8 mouse cellular contexts compared by ENCODE assay signal in genomic region chr19:42090637-42091141, GRCm38 (mm10). TPM values are rescaled to one million over a fixed set of nuclear protein-coding genes. Genes with fewer than 3 reads are reported as not detected.
DNase-seq lines count a peak whose midpoint lies in the region; ATAC-seq and TF ChIP-seq lines count a peak whose summit lies in the region.

No protein-coding gene starts in this region.

- H3K4me1 ChIP-seq in heart, embryonic 11.5 days (ENCODE audit: control insufficient read depth, insufficient read depth, low read length) = peaks cover 14% of the 10 kb centered on the region
- H3K4me1 ChIP-seq in brown adipose tissue, adult 24 weeks (ENCODE audit: control insufficient read depth, insufficient read depth, insufficient read length, low read length) = peaks cover 3% of the 10 kb centered on the region; the same call in 1 of the 2 replicates
- H3K4me1 ChIP-seq in hindbrain, embryonic 14.5 days (replicated peaks; ENCODE audit: control insufficient read depth, insufficient read depth, low read length) = peaks cover 26% of the 10 kb centered on the region
- peaks cover 47% of the 10 kb centered on the region for H3K4me1 ChIP-seq in megakaryocyte, embryonic 14.5 days

- no peaks in the 10 kb centered on the region; the same call in 1 of the 2 replicates for H3K36me3 ChIP-seq in heart, embryonic 11.5 days (ENCODE audit: control insufficient read depth, insufficient read depth, low read length)
- peaks cover 16% of the 10 kb centered on the region for H3K36me3 ChIP-seq in C2C12 (ENCODE audit: control insufficient read depth, insufficient read depth)
- peaks cover 11% of the 10 kb centered on the region for H3K36me3 ChIP-seq in hindbrain, embryonic 14.5 days (replicated peaks; ENCODE audit: control insufficient read depth, insufficient read depth)
- H3K36me3 ChIP-seq in megakaryocyte, embryonic 14.5 days (replicated peaks; ENCODE audit: low read length) = peaks cover 23% of the 10 kb centered on the region

- peak overlapping the region; percentile 87 for H3K4me2 ChIP-seq in heart, embryonic 11.5 days
- peak overlapping the region; percentile 93 for H3K4me2 ChIP-seq in hindbrain, embryonic 14.5 days (replicated peaks)

- H3K9ac ChIP-seq in heart, embryonic 11.5 days (ENCODE audit: low read depth, low read length) = peak overlapping the region; percentile 91
- H3K9ac ChIP-seq in hindbrain, embryonic 14.5 days = peak overlapping the region; percentile 87

- WGBS in heart, embryonic 11.5 days (ENCODE audit: insufficient replicate concordance) = under 1% methylated on average over 52 of the region's 52 CpGs
- WGBS in hindbrain, embryonic 14.5 days = under 1% methylated on average over 52 of the region's 52 CpGs

- peak; percentile 64 for ATAC-seq in heart, embryonic 11.5 days (replicated peaks; ENCODE audit: insufficient number of reproducible peaks, low FRiP score, low TSS enrichment)
- ATAC-seq in hindbrain, embryonic 14.5 days (ENCODE audit: low FRiP score) = peak; percentile 64

- peaks cover 55% of the 10 kb centered on the region for H3K79me2 ChIP-seq in C2C12 (ENCODE audit: control insufficient read depth, insufficient read depth)

- peaks cover 20% of the 10 kb centered on the region for H3K79me3 ChIP-seq in C2C12 (ENCODE audit: low read depth)

- no peaks in the 10 kb centered on the region for H3K9me3 ChIP-seq in heart, embryonic 11.5 days (replicated peaks; ENCODE audit: control insufficient read depth, low read length)
- H3K9me3 ChIP-seq in hindbrain, embryonic 14.5 days (ENCODE audit: control insufficient read depth, low read length) = no peaks in the 10 kb centered on the region
- no peaks in the 10 kb centered on the region for H3K9me3 ChIP-seq in megakaryocyte, embryonic 14.5 days

- intact Hi-C loops in heart, postnatal 25 days (cut with DNase I) = loop anchor here (2.0 kb wide), 1 partner anchor 38 kb away; the partner anchor contains the start of gene Avpi1

- peak overlapping the region; percentile 94 for H3K4me3 ChIP-seq in heart, embryonic 11.5 days (ENCODE audit: low read depth, low read length)
- peak overlapping the region; percentile 64 for H3K4me3 ChIP-seq in C2C12 (ENCODE audit: insufficient read depth, poor library complexity, severe bottlenecking)
- H3K4me3 ChIP-seq in brown adipose tissue, adult 24 weeks (ENCODE audit: insufficient read depth, low read depth, low read length) = peak overlapping the region; percentile 75
- H3K4me3 ChIP-seq in hindbrain, embryonic 14.5 days (replicated peaks; ENCODE audit: low read length) = peak overlapping the region; percentile 95
- peak overlapping the region; percentile 97 for H3K4me3 ChIP-seq in megakaryocyte, embryonic 14.5 days (replicated peaks)

- TF ChIP-seq CTCF in C2C12 (IDR thresholded peaks at IDR 0.05; ENCODE audit: control insufficient read depth, insufficient read depth, insufficient read length) = no peak

- peak overlapping the region; percentile 83 for H3ac ChIP-seq in C2C12 (ENCODE audit: control insufficient read depth, insufficient read length, low read depth)

- DNase-seq in heart, postnatal 25 days (ENCODE audit: low spot score) = no peak
- peak; percentile 29 for DNase-seq in hindbrain, embryonic 14.5 days (ENCODE audit: low spot score)
- peak; percentile 44 to 51 for DNase-seq in thymus, postnatal 10 days (ENCODE audit: low spot score in 2 of 2)
- DNase-seq in layer of hippocampus, adult 18-20 months (ENCODE audit: low spot score in 2 of 2) = no peak

- no peaks in the 10 kb centered on the region for H3K27me3 ChIP-seq in heart, embryonic 11.5 days (ENCODE audit: control insufficient read depth, insufficient read depth, low read length)
- no peaks in the 10 kb centered on the region for H3K27me3 ChIP-seq in C2C12 (ENCODE audit: control insufficient read depth, insufficient read depth, insufficient read length)
- H3K27me3 ChIP-seq in hindbrain, embryonic 14.5 days (ENCODE audit: control insufficient read depth, insufficient read depth, low read length) = no peaks in the 10 kb centered on the region
- no peaks in the 10 kb centered on the region for H3K27me3 ChIP-seq in megakaryocyte, embryonic 14.5 days (replicated peaks)

- H3K27ac ChIP-seq in heart, embryonic 11.5 days (ENCODE audit: low read depth, low read length) = peak overlapping the region; percentile 92
- H3K27ac ChIP-seq in brown adipose tissue, adult 24 weeks (replicated peaks; ENCODE audit: low read depth, low read length) = peak overlapping the region; percentile 62
- H3K27ac ChIP-seq in hindbrain, embryonic 14.5 days = peak overlapping the region; percentile 87

TF ChIP-seq in C2C12, 6 proteins besides CTCF, POLR2A, EP300 and RAD21:
- no peak for TF ChIP-seq USF1 (IDR thresholded peaks at IDR 0.05; ENCODE audit: low read depth)
- TF ChIP-seq CEBPB (IDR thresholded peaks at IDR 0.05; ENCODE audit: low read depth) = no peak
- no peak for TF ChIP-seq MYOD1 (IDR thresholded peaks at IDR 0.05; ENCODE audit: control insufficient read depth, insufficient read length, low read depth)
- TF ChIP-seq FOSL1 (IDR thresholded peaks at IDR 0.05; ENCODE audit: insufficient read depth, low read length, poor library complexity, severe bottlenecking) = no peak
- TF ChIP-seq MAX (IDR thresholded peaks at IDR 0.05) = no peak
- no peak for TF ChIP-seq MYOG (IDR thresholded peaks at IDR 0.05; ENCODE audit: control insufficient read depth, extremely low read depth, insufficient read length)

RNA-seq across cellular contexts. Expression of gene Pi4k2a, which starts 0.4 kb away (rescaled TPM):
- polyA plus RNA-seq in heart, embryonic 11.5 days (2014; fragmentation: Nextera tagmentation; extraction: Ambion mirVana) = 14.6 and 16.3 TPM in 2 replicates
- total RNA-seq in heart, postnatal 25 days (2021) = 10 to 100 TPM; 18.4 to 19.0 TPM
- polyA plus RNA-seq in C2C12 (2012; fragmentation: generic; extraction: Trizol) = 18.7 TPM
- polyA plus RNA-seq in brown adipose tissue, adult 24 weeks (2012; ENCODE audit: insufficient read depth, insufficient read length, missing spikeins) = 14.4 and 21.6 TPM in 2 replicates
- 39.0 and 40.6 TPM in 2 replicates for polyA plus RNA-seq in hindbrain, embryonic 14.5 days (2014; fragmentation: Nextera tagmentation; extraction: Ambion mirVana)
- 8.3 and 14.6 TPM in 2 replicates for polyA plus RNA-seq in megakaryocyte, embryonic 14.5 days (2012; ENCODE audit: insufficient read depth, low replicate concordance)
- 10 to 100 TPM; 69.2 to 69.6 TPM for total RNA-seq in layer of hippocampus, adult 18-20 months (2021)

RNA-seq across cellular contexts. Expression of gene Morn4, which starts 4.5 kb away (rescaled TPM):
- polyA plus RNA-seq in heart, embryonic 11.5 days (2014; fragmentation: Nextera tagmentation; extraction: Ambion mirVana) = 17.7 and 18.7 TPM in 2 replicates
- 1 to 10 TPM; 3.3 to 3.7 TPM for total RNA-seq in heart, postnatal 25 days (2021)
- 16.5 TPM for polyA plus RNA-seq in C2C12 (2012; fragmentation: generic; extraction: Trizol)
- 0.63 TPM in 1 of 2 replicates, not detected in the other for polyA plus RNA-seq in brown adipose tissue, adult 24 weeks (2012; ENCODE audit: insufficient read depth, insufficient read length, missing spikeins)
- polyA plus RNA-seq in hindbrain, embryonic 14.5 days (2014; fragmentation: Nextera tagmentation; extraction: Ambion mirVana) = 117 and 128 TPM in 2 replicates
- 2.0 TPM in 1 of 2 replicates, not detected in the other for polyA plus RNA-seq in megakaryocyte, embryonic 14.5 days (2012; ENCODE audit: insufficient read depth, low replicate concordance)
- total RNA-seq in layer of hippocampus, adult 18-20 months (2021) = 10 to 100 TPM; 71.3 TPM

RNA-seq across cellular contexts. Expression of gene Avpi1, which starts 38.2 kb away (rescaled TPM):
- 29.5 and 31.1 TPM in 2 replicates for polyA plus RNA-seq in heart, embryonic 11.5 days (2014; fragmentation: Nextera tagmentation; extraction: Ambion mirVana)
- total RNA-seq in heart, postnatal 25 days (2021) = 10 to 100 TPM in 1 of 2 experiments, 1 to 10 TPM in 1; 9.7 to 14.5 TPM
- polyA plus RNA-seq in C2C12 (2012; fragmentation: generic; extraction: Trizol) = 92.7 TPM
- polyA plus RNA-seq in brown adipose tissue, adult 24 weeks (2012; ENCODE audit: insufficient read depth, insufficient read length, missing spikeins) = 12.6 and 16.8 TPM in 2 replicates
- 7.9 and 10.3 TPM in 2 replicates for polyA plus RNA-seq in hindbrain, embryonic 14.5 days (2014; fragmentation: Nextera tagmentation; extraction: Ambion mirVana)
- 15.5 and 38.7 TPM in 2 replicates for polyA plus RNA-seq in megakaryocyte, embryonic 14.5 days (2012; ENCODE audit: insufficient read depth, low replicate concordance)
- total RNA-seq in layer of hippocampus, adult 18-20 months (2021) = 10 to 100 TPM; 18.8 to 20.6 TPM

RNA-seq across cellular contexts. Expression of gene 4933411K16Rik, which starts 38.6 kb away (rescaled TPM):
- not detected in 2 replicates for polyA plus RNA-seq in heart, embryonic 11.5 days (2014; fragmentation: Nextera tagmentation; extraction: Ambion mirVana)
- not detected for total RNA-seq in heart, postnatal 25 days (2021)
- polyA plus RNA-seq in C2C12 (2012; fragmentation: generic; extraction: Trizol) = 0.18 TPM
- polyA plus RNA-seq in brown adipose tissue, adult 24 weeks (2012; ENCODE audit: insufficient read depth, insufficient read length, missing spikeins) = not detected in 2 replicates
- polyA plus RNA-seq in hindbrain, embryonic 14.5 days (2014; fragmentation: Nextera tagmentation; extraction: Ambion mirVana) = not detected in 2 replicates
- polyA plus RNA-seq in megakaryocyte, embryonic 14.5 days (2012; ENCODE audit: insufficient read depth, low replicate concordance) = not detected in 2 replicates
- 1 to 10 TPM; 1.6 to 2.1 TPM for total RNA-seq in layer of hippocampus, adult 18-20 months (2021)

RNA-seq across cellular contexts. Expression of gene Hoga1, which starts 45.3 kb away (rescaled TPM):
- polyA plus RNA-seq in heart, embryonic 11.5 days (2014; fragmentation: Nextera tagmentation; extraction: Ambion mirVana) = 0.72 and 1.6 TPM in 2 replicates
- total RNA-seq in heart, postnatal 25 days (2021) = 1 to 10 TPM; 1.1 to 1.7 TPM
- polyA plus RNA-seq in C2C12 (2012; fragmentation: generic; extraction: Trizol) = 0.30 TPM
- 3.3 and 5.7 TPM in 2 replicates for polyA plus RNA-seq in brown adipose tissue, adult 24 weeks (2012; ENCODE audit: insufficient read depth, insufficient read length, missing spikeins)
- polyA plus RNA-seq in hindbrain, embryonic 14.5 days (2014; fragmentation: Nextera tagmentation; extraction: Ambion mirVana) = 1.3 and 2.2 TPM in 2 replicates
- polyA plus RNA-seq in megakaryocyte, embryonic 14.5 days (2012; ENCODE audit: insufficient read depth, low replicate concordance) = 0.93 TPM in 1 of 2 replicates, not detected in the other
- 1 to 10 TPM; 8.7 to 9.4 TPM for total RNA-seq in layer of hippocampus, adult 18-20 months (2021)

Comparison
In these comparisons a context has a peak if more than half of its experiments do, and no peak if none do; other contexts are left out.
1. DNase-seq: peak in hindbrain, embryonic 14.5 days (single experiment) and thymus, postnatal 10 days (2 of 2); none in heart, postnatal 25 days (single experiment) and layer of hippocampus, adult 18-20 months (0 of 2).
2. Peak in every context shown above with its lines, with median percentiles within 50 percentile points of each other: H3K27ac ChIP-seq and H3K4me3 ChIP-seq.